Mouse (Mus musculus) limb, embryonic 14.5 days (tissue): ENCODE measurements around the gene Acin1. TPM values are rescaled to one million over a fixed set of nuclear protein-coding genes. Genes with fewer than 3 reads are reported as not detected.
A peak's percentile ranks its signal among the peaks of the same experiment; 100 is the strongest.

ENCODE experiments used
- ATAC-seq: fragments of 200-750 bp; cut with Nextera tagmentation; 2 replicates; pipeline ENCODE4 v1.8.0; 2017; ENCODE audit warnings: low read depth, moderate number of reproducible peaks, moderate TSS enrichment; ENCODE audit not compliant: low FRiP score
- DNase-seq: peaks from one replicate; pipeline ENCODE4 v3.0.0-alpha.2; 2015; ENCODE audit warnings: low spot score
- H3K27ac ChIP-seq: fragments of 300-500 bp; sonication (generic); replicated peaks from 2 replicates; pipeline ENCODE4 v1.5.1; 2014; ENCODE audit warnings: low read depth, mild to moderate bottlenecking, low read length, moderate library complexity, mixed read lengths
- H3K27me3 ChIP-seq: fragments of 300-500 bp; sonication (generic); 2 replicates; pipeline ENCODE4 v1.6.1; 2014; ENCODE audit warnings: low read length, mixed read lengths; ENCODE audit not compliant: control insufficient read depth, insufficient read depth
- H3K36me3 ChIP-seq: fragments of 300-500 bp; sonication (generic); 2 replicates; pipeline ENCODE4 v1.6.1; 2014; ENCODE audit warnings: mild to moderate bottlenecking, low read length, moderate library complexity, mixed read lengths; ENCODE audit not compliant: control insufficient read depth, insufficient read depth
- H3K4me1 ChIP-seq: fragments of 300-500 bp; sonication (generic); 2 replicates; pipeline ENCODE4 v1.6.1; 2014; ENCODE audit warnings: antibody characterized with exemption, low read length, mixed read lengths; ENCODE audit not compliant: control insufficient read depth, insufficient read depth
- H3K4me2 ChIP-seq: fragments of 300-500 bp; sonication (generic); replicated peaks from 2 replicates; pipeline ENCODE4 v1.6.1; 2014; ENCODE audit warnings: low read depth, mild to moderate bottlenecking, low read length, moderate library complexity; ENCODE audit not compliant: severe bottlenecking
- H3K4me3 ChIP-seq: fragments of 300-500 bp; sonication (generic); replicated peaks from 2 replicates; pipeline ENCODE4 v1.5.1; 2014; ENCODE audit warnings: low read length
- H3K9ac ChIP-seq: fragments of 300-500 bp; sonication (generic); 2 replicates; pipeline ENCODE4 v1.6.1; 2014; ENCODE audit warnings: mild to moderate bottlenecking, low read depth, low read length, moderate library complexity; ENCODE audit not compliant: severe bottlenecking
- H3K9me3 ChIP-seq: fragments of 300-500 bp; sonication (generic); 2 replicates; pipeline ENCODE4 v1.6.1; 2016; ENCODE audit warnings: low read length; ENCODE audit not compliant: control insufficient read depth
- POLR2A ChIP-seq: fragments of 200-500 bp; IDR thresholded peaks from 2 replicates; pipeline ENCODE4 v1.8.0; 2012; ENCODE audit warnings: inconsistent platforms, mild to moderate bottlenecking, moderate library complexity, borderline replicate concordance; ENCODE audit not compliant: insufficient read depth, insufficient read length; ENCODE audit errors: extremely low read depth
- WGBS: fragments of 180-500 bp; shearing (Covaris S2); extraction: QIAGEN DNeasy Blood & Tissue Kit; methylation state at CpG from one replicate; pipeline ENCODE4 v1.1.7; 2014; 5-methylcytosine and 5-hydroxymethylcytosine counted together
- microRNA counts: library from miRNA; unstranded; fragments of <30 nt; microRNA quantifications from one replicate; lab custom pipeline; 2016
- microRNA-seq: library from miRNA; unstranded; fragments of <30 nt; microRNA quantifications from one replicate; pipeline ENCODE4, GENCODE M21; 2016
- polyA plus RNA-seq, 2 experiments: library from polyadenylated mRNA; depleted of rRNA in 1 of 2; stranded (reverse) in 1 of 2; unstranded in 1 of 2; fragments of >200 nt; fragmentation: Nextera tagmentation in 1 of 2; extraction: Ambion mirVana in 1 of 2; gene quantifications; 2 replicates each; pipeline versions ENCODE4 v1.2.1 to v1.2.3; 2012 to 2014

Gene Acin1
- polyA plus RNA-seq, 2 experiments, result 99.4 to 297 TPM

DNA sequence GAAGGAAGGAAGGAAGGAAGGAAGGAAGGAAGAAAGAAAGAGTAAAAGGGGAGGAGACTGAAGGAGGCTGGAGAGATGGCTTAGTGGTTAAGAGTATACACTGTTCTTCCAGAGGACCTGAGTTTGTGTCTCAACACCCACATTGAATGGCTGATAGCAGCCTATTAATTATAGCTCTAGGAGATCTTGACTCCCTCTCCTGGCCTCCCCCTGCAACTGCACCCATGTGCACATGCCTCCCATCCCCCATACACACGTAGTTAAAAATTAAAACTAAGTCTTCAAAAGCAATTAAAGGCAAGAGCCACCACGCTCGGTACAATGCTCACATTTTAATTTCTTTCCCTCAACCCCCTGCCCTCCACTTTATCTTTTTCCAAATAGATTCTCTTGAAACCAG is 92.7 kb downstream of the Acin1 start:
- no peak for DNase-seq
- WGBS, result 90% methylated on average over 3 of the region's 3 CpGs
- Histone ChIP-seq H3K27ac (no peak overlapping the region), H3K36me3 (peaks cover 28% of the 10 kb centered on the region; the same call in 1 of the 2 replicates), H3K27me3 (no peaks in the 10 kb centered on the region), H3K4me3 (no peak overlapping the region), H3K4me2 (no peak overlapping the region), H3K9ac (no peak overlapping the region), H3K9me3 (no peaks in the 10 kb centered on the region), H3K4me1 (no peaks in the 10 kb centered on the region)
- no peak for TF ChIP-seq POLR2A
- no peak for ATAC-seq

DNA sequence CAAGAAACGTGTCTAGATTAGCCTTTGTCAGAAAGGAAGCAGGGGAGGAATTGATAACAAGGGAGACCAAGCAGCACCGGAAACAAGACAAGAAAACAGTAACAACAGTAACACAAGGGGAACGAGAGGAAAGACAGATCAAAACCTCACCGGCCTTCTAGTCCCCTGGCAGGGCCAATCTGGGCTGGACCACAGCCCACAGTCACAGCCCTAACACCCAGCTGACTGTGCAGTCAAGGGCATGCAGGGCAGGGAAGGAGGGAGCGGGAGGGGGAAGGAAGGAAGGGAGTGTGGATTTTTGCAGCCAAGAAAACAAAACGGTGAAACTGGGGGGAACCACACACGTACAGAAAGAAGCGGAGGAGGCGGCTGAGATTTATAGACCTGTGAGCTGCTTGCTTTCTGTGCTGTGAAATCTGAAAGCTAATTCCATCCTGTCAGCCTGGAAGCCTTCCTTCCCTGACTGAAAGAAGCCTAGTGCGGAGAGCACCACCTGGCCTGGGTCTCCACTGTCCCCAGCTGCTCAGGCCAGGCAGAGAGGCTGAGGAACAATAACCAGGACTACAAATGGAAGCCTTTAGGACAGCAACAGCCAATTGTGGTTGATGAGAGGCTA is 94.3 kb downstream of the Acin1 start:
- no peak for DNase-seq
- H3K9ac ChIP-seq, result peak overlapping the region; percentile 9; the same call in 1 of the 2 replicates

More for the DNA sequence above, 94.3 kb downstream of the Acin1 start:
- WGBS, result 59% methylated on average over 10 of the region's 10 CpGs
- TF ChIP-seq POLR2A, result no peak
- Histone ChIP-seq H3K4me3 (no peak overlapping the region), H3K4me2 (no peak overlapping the region), H3K27ac (no peak overlapping the region; the same call in 1 of the 2 replicates), H3K36me3 (peaks cover 28% of the 10 kb centered on the region; the same call in 1 of the 2 replicates), H3K4me1 (no peaks in the 10 kb centered on the region), H3K9me3 (no peaks in the 10 kb centered on the region), H3K27me3 (no peaks in the 10 kb centered on the region)
- ATAC-seq, result no peak

MicroRNAs within 50 kb of the gene (microRNA counts, 519-probe panel; counts per million panel counts)
- microRNA mmu-miR-686 (lab: Ali Mortazavi, UCI), result not detected

Small RNAs within 50 kb of the gene (microRNA-seq; reads per million reads assigned to microRNA genes)
- gene Mir686, result not detected
- not detected for gene Mir6948

Other genes starting within 250 kb of the Acin1 start
- gene Lrp10, start 222.8 kb downstream of the Acin1 start, polyA plus RNA-seq (2012; rRNA removed), result 45.7 and 55.7 TPM in 2 replicates
- 40.7 and 40.9 TPM in 2 replicates for gene Lrp10, start 222.8 kb downstream of the Acin1 start, polyA plus RNA-seq (2014; fragmentation: Nextera tagmentation; extraction: Ambion mirVana)
- 1.7 TPM in 2 replicates for gene Rem2, start 210.8 kb downstream of the Acin1 start, polyA plus RNA-seq (2012; rRNA removed)
- gene Rem2, start 210.8 kb downstream of the Acin1 start, polyA plus RNA-seq (2014; fragmentation: Nextera tagmentation; extraction: Ambion mirVana), result 1.4 and 2.1 TPM in 2 replicates
- gene Prmt5, start 169.4 kb downstream of the Acin1 start, polyA plus RNA-seq (2012; rRNA removed), result 72.7 and 77.0 TPM in 2 replicates
- 68.5 and 74.3 TPM in 2 replicates for gene Prmt5, start 169.4 kb downstream of the Acin1 start, polyA plus RNA-seq (2014; fragmentation: Nextera tagmentation; extraction: Ambion mirVana)
- 33.8 and 39.4 TPM in 2 replicates for gene Haus4, start 132.3 kb downstream of the Acin1 start, polyA plus RNA-seq (2012; rRNA removed)
- 45.1 and 46.8 TPM in 2 replicates for gene Haus4, start 132.3 kb downstream of the Acin1 start, polyA plus RNA-seq (2014; fragmentation: Nextera tagmentation; extraction: Ambion mirVana)
- 61.4 and 66.1 TPM in 2 replicates for gene Ajuba, start 109.4 kb downstream of the Acin1 start, polyA plus RNA-seq (2012; rRNA removed)
- 18.1 and 24.2 TPM in 2 replicates for gene Ajuba, start 109.4 kb downstream of the Acin1 start, polyA plus RNA-seq (2014; fragmentation: Nextera tagmentation; extraction: Ambion mirVana)
- 13.5 and 14.0 TPM in 2 replicates for gene 4931414P19Rik, start 80.9 kb downstream of the Acin1 start, polyA plus RNA-seq (2012; rRNA removed)
- gene 4931414P19Rik, start 80.9 kb downstream of the Acin1 start, polyA plus RNA-seq (2014; fragmentation: Nextera tagmentation; extraction: Ambion mirVana), result 4.4 and 7.3 TPM in 2 replicates
- gene Psmb5, start 68.9 kb downstream of the Acin1 start, polyA plus RNA-seq (2012; rRNA removed), result 196 and 235 TPM in 2 replicates
- 357 and 375 TPM in 2 replicates for gene Psmb5, start 68.9 kb downstream of the Acin1 start, polyA plus RNA-seq (2014; fragmentation: Nextera tagmentation; extraction: Ambion mirVana)
- 0.01 and 0.09 TPM in 2 replicates for gene Psmb11, start 65.5 kb downstream of the Acin1 start, polyA plus RNA-seq (2012; rRNA removed)
- gene Psmb11, start 65.5 kb downstream of the Acin1 start, polyA plus RNA-seq (2014; fragmentation: Nextera tagmentation; extraction: Ambion mirVana), result not detected in 2 replicates
- not detected in 2 replicates for gene Gm17606, start 46.0 kb downstream of the Acin1 start, polyA plus RNA-seq (2012; rRNA removed)
- gene Gm17606, start 46.0 kb downstream of the Acin1 start, polyA plus RNA-seq (2014; fragmentation: Nextera tagmentation; extraction: Ambion mirVana), result not detected in 2 replicates
- gene Cdh24, start 45.6 kb downstream of the Acin1 start, polyA plus RNA-seq (2012; rRNA removed), result 50.0 and 74.9 TPM in 2 replicates
- gene Cdh24, start 45.6 kb downstream of the Acin1 start, polyA plus RNA-seq (2014; fragmentation: Nextera tagmentation; extraction: Ambion mirVana), result 5.7 and 6.4 TPM in 2 replicates
- 75.3 and 82.3 TPM in 2 replicates for gene 1700123O20Rik, start 715 bp downstream of the Acin1 start, polyA plus RNA-seq (2012; rRNA removed)
- gene 1700123O20Rik, start 715 bp downstream of the Acin1 start, polyA plus RNA-seq (2014; fragmentation: Nextera tagmentation; extraction: Ambion mirVana), result 86.9 and 90.2 TPM in 2 replicates
- 0.04 and 0.06 TPM in 2 replicates for gene Gm29776, start 11.9 kb upstream of the Acin1 start, polyA plus RNA-seq (2012; rRNA removed)
- 0.21 TPM in 1 of 2 replicates, not detected in the other for gene Gm29776, start 11.9 kb upstream of the Acin1 start, polyA plus RNA-seq (2014; fragmentation: Nextera tagmentation; extraction: Ambion mirVana)
- 0.23 and 0.36 TPM in 2 replicates for gene Cebpe, start 25.2 kb upstream of the Acin1 start, polyA plus RNA-seq (2012; rRNA removed)
- gene Cebpe, start 25.2 kb upstream of the Acin1 start, polyA plus RNA-seq (2014; fragmentation: Nextera tagmentation; extraction: Ambion mirVana), result 0.17 and 0.30 TPM in 2 replicates
- gene Slc7a8, start 95.0 kb upstream of the Acin1 start, polyA plus RNA-seq (2012; rRNA removed), result 5.8 and 6.9 TPM in 2 replicates
- 4.5 and 4.7 TPM in 2 replicates for gene Slc7a8, start 95.0 kb upstream of the Acin1 start, polyA plus RNA-seq (2014; fragmentation: Nextera tagmentation; extraction: Ambion mirVana)
- gene Rnf212b, start 127.2 kb upstream of the Acin1 start, polyA plus RNA-seq (2012; rRNA removed), result not detected in 2 replicates
- gene Rnf212b, start 127.2 kb upstream of the Acin1 start, polyA plus RNA-seq (2014; fragmentation: Nextera tagmentation; extraction: Ambion mirVana), result not detected in 2 replicates
- 5.9 and 6.3 TPM in 2 replicates for gene Homez, start 184.0 kb upstream of the Acin1 start, polyA plus RNA-seq (2012; rRNA removed)
- gene Homez, start 184.0 kb upstream of the Acin1 start, polyA plus RNA-seq (2014; fragmentation: Nextera tagmentation; extraction: Ambion mirVana), result 9.0 and 9.2 TPM in 2 replicates
- 7.0 and 8.0 TPM in 2 replicates for gene Ppp1r3e, start 190.6 kb upstream of the Acin1 start, polyA plus RNA-seq (2012; rRNA removed)
- 0.86 and 1.4 TPM in 2 replicates for gene Ppp1r3e, start 190.6 kb upstream of the Acin1 start, polyA plus RNA-seq (2014; fragmentation: Nextera tagmentation; extraction: Ambion mirVana)
- 44.4 and 46.6 TPM in 2 replicates for gene Bcl2l2, start 196.4 kb upstream of the Acin1 start, polyA plus RNA-seq (2012; rRNA removed)
- 5.4 and 5.5 TPM in 2 replicates for gene Bcl2l2, start 196.4 kb upstream of the Acin1 start, polyA plus RNA-seq (2014; fragmentation: Nextera tagmentation; extraction: Ambion mirVana)
- 0.16 and 1.7 TPM in 2 replicates for gene Gm20521, start 196.5 kb upstream of the Acin1 start, polyA plus RNA-seq (2012; rRNA removed)
- 0.19 TPM in 1 of 2 replicates, not detected in the other for gene Gm20521, start 196.5 kb upstream of the Acin1 start, polyA plus RNA-seq (2014; fragmentation: Nextera tagmentation; extraction: Ambion mirVana)
- gene Pabpn1, start 205.6 kb upstream of the Acin1 start, polyA plus RNA-seq (2012; rRNA removed), result 476 and 495 TPM in 2 replicates
- 137 and 147 TPM in 2 replicates for gene Pabpn1, start 205.6 kb upstream of the Acin1 start, polyA plus RNA-seq (2014; fragmentation: Nextera tagmentation; extraction: Ambion mirVana)
- 403 and 594 TPM in 2 replicates for gene Slc22a17, start 226.2 kb upstream of the Acin1 start, polyA plus RNA-seq (2012; rRNA removed)
- gene Slc22a17, start 226.2 kb upstream of the Acin1 start, polyA plus RNA-seq (2014; fragmentation: Nextera tagmentation; extraction: Ambion mirVana), result 57.9 and 64.3 TPM in 2 replicates
- 117 and 171 TPM in 2 replicates for gene Efs, start 239.2 kb upstream of the Acin1 start, polyA plus RNA-seq (2012; rRNA removed)
- gene Efs, start 239.2 kb upstream of the Acin1 start, polyA plus RNA-seq (2014; fragmentation: Nextera tagmentation; extraction: Ambion mirVana), result 58.9 and 66.9 TPM in 2 replicates
- gene Il25, start 245.8 kb upstream of the Acin1 start, polyA plus RNA-seq (2012; rRNA removed), result 0.31 and 0.77 TPM in 2 replicates
- gene Il25, start 245.8 kb upstream of the Acin1 start, polyA plus RNA-seq (2014; fragmentation: Nextera tagmentation; extraction: Ambion mirVana), result 0.19 TPM in 1 of 2 replicates, not detected in the other
- 22.7 and 35.5 TPM in 2 replicates for gene Cmtm5, start 249.3 kb upstream of the Acin1 start, polyA plus RNA-seq (2012; rRNA removed)
- 18.6 and 20.1 TPM in 2 replicates for gene Cmtm5, start 249.3 kb upstream of the Acin1 start, polyA plus RNA-seq (2014; fragmentation: Nextera tagmentation; extraction: Ambion mirVana)